Mouse (Mus musculus) midbrain, embryonic 11.5 days (tissue): ENCODE measurements around the gene Mrpl58. TPM values are rescaled to one million over a fixed set of nuclear protein-coding genes. Genes with fewer than 3 reads are reported as not detected.

Experiments used
- ATAC-seq: fragments of 200-750 bp; cut with Nextera tagmentation; 2 replicates; pipeline ENCODE4 v1.8.0; 2017; ENCODE audit warnings: moderate TSS enrichment, moderate library complexity; ENCODE audit not compliant: low FRiP score
- DNase-seq: peaks from one replicate; pipeline ENCODE4 v3.0.0; 2015; ENCODE audit warnings: low spot score; ENCODE audit errors: missing footprints
- H3K27ac ChIP-seq: fragments of 300-500 bp; sonication (generic); 2 replicates; pipeline ENCODE4 v1.5.1; 2014; ENCODE audit warnings: low read depth, low read length
- H3K27me3 ChIP-seq: fragments of 300-500 bp; sonication (generic); 2 replicates; pipeline ENCODE4 v1.6.1; 2014; ENCODE audit warnings: mild to moderate bottlenecking, low read length, moderate library complexity, mixed read lengths; ENCODE audit not compliant: control insufficient read depth, insufficient read depth
- H3K36me3 ChIP-seq: fragments of 300-500 bp; sonication (generic); 2 replicates; pipeline ENCODE4 v1.6.1; 2014; ENCODE audit warnings: mild to moderate bottlenecking, low read length, moderate library complexity, mixed read lengths; ENCODE audit not compliant: control insufficient read depth, insufficient read depth
- H3K4me1 ChIP-seq: fragments of 300-500 bp; sonication (generic); 2 replicates; pipeline ENCODE4 v1.6.1; 2014; ENCODE audit warnings: low read length; ENCODE audit not compliant: control insufficient read depth, insufficient read depth
- H3K4me2 ChIP-seq: fragments of 300-500 bp; sonication (generic); 2 replicates; pipeline ENCODE4 v1.6.1; 2014; ENCODE audit warnings: mild to moderate bottlenecking, moderate library complexity
- H3K4me3 ChIP-seq: fragments of 300-500 bp; sonication (generic); 2 replicates; pipeline ENCODE4 v1.5.1; 2014; ENCODE audit warnings: low read depth, low read length
- H3K9ac ChIP-seq: fragments of 300-500 bp; sonication (generic); 2 replicates; pipeline ENCODE4 v1.6.1; 2014; ENCODE audit warnings: low read length
- H3K9me3 ChIP-seq: fragments of 300-500 bp; sonication (generic); 2 replicates; pipeline ENCODE4 v1.6.1; 2016; ENCODE audit warnings: low read length; ENCODE audit not compliant: control insufficient read depth
- WGBS: fragments of 180-500 bp; shearing (Covaris S2); extraction: QIAGEN DNeasy Blood & Tissue Kit; methylation state at CpG from one replicate; pipeline ENCODE4 v1.1.7; 2014; 5-methylcytosine and 5-hydroxymethylcytosine counted together
- polyA plus RNA-seq: library from polyadenylated mRNA; unstranded; fragments of >200 nt; fragmentation: Nextera tagmentation; extraction: Ambion mirVana; gene quantifications from 2 replicates; pipeline ENCODE4 v1.2.1, GENCODE M21; 2014

The Mrpl58 gene
- polyA plus RNA-seq, 1 experiment from 2014 or later, result 268 TPM

GRCm38 (mm10) chr11:115367395-115367944 is 36.1 kb upstream of the Mrpl58 start, which contains the start of gene Hid1:
TSS of gene Hid1 (minus strand) at chr11:115367756.
- whole genome bisulfite sequencing, result under 1% methylated on average over 38 of the region's 39 CpGs
- Histone ChIP-seq H3K4me1 (peaks cover 12% of the 10 kb centered on the region), H3K4me3 (peak within 1 kb of the TSS; percentile 68)

GRCm38 (mm10) chr11:115370368-115370767 is 33.2 kb upstream of the Mrpl58 start:
- ATAC-seq (no peak), DNase-seq (no peak)
- no peaks in the 10 kb centered on the region for H3K9me3 ChIP-seq
- H3K36me3 ChIP-seq, result no peaks in the 10 kb centered on the region
- H3K27ac ChIP-seq, result no peak overlapping the region
- H3K4me2 ChIP-seq, result no peak overlapping the region
- peaks cover 3% of the 10 kb centered on the region; the same call in 1 of the 2 replicates for H3K27me3 ChIP-seq
- 60% methylated on average over 7 of the region's 7 CpGs for WGBS
- H3K9ac ChIP-seq, result no peak overlapping the region
- H3K4me3 ChIP-seq, result no peak overlapping the region
- H3K4me1 ChIP-seq, result peaks cover 20% of the 10 kb centered on the region

More at GRCm38 (mm10) chr11:115367395-115367944, 36.1 kb upstream of the Mrpl58 start, which contains the start of gene Hid1:
- Histone ChIP-seq H3K27me3 (no peaks in the 10 kb centered on the region; the same call in 1 of the 2 replicates), H3K4me2 (peak within 1 kb of the TSS; percentile 97), H3K27ac (peak within 1 kb of the TSS; percentile 44), H3K36me3 (no peaks in the 10 kb centered on the region), H3K9me3 (no peaks in the 10 kb centered on the region), H3K9ac (peak within 1 kb of the TSS; percentile 64)
- peak; percentile 97 for DNase-seq
- ATAC-seq, result peak; percentile 83

DNA sequence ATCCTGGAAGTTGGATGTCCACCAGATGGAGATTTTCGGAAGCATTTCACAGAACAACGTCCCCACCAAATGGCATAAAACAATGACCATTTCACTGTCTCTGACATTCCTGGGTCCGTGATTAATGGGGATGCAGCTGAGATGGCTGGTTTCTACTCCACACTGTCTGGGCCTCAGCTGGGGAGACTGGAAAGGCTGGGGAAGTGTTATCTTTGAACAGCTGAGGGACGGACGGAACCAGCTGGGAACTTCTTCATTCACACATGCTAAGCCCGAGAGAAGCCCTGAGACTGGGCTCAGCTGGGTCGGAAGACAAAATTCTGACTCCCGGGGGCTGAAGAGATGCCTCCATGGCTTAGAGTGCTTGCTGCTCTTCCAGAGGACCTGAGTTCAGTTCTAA is 32.2 kb upstream of the Mrpl58 start:
- Histone ChIP-seq H3K4me3 (no peak overlapping the region), H3K9ac (no peak overlapping the region), H3K27ac (no peak overlapping the region), H3K9me3 (no peaks in the 10 kb centered on the region), H3K27me3 (peaks cover 3% of the 10 kb centered on the region; the same call in 1 of the 2 replicates), H3K36me3 (no peaks in the 10 kb centered on the region), H3K4me1 (peaks cover 17% of the 10 kb centered on the region), H3K4me2 (no peak overlapping the region)
- no peak for ATAC-seq
- 68% methylated on average over 8 of the region's 8 CpGs for WGBS
- no peak for DNase-seq

DNA sequence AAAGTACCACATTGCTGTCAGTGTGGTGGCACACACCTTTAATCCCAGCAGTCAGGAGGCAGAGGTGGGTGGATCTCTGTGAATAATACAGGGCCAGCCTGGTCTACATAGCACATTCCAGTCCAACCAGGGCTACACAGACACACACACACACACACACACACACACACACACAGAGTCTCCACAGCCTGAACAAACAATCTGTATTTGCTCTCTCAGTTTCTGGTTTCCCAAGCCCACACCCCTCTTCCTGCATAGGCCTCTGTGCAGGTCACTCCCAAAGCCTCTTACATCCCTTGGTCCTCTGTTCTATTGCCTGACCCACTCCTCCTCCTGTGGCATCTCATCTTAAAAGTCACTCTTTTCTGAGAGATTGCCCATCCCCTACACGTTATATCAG is 31.5 kb upstream of the Mrpl58 start:
- Histone ChIP-seq H3K4me2 (no peak overlapping the region), H3K9me3 (no peaks in the 10 kb centered on the region), H3K9ac (no peak overlapping the region), H3K27ac (no peak overlapping the region), H3K36me3 (no peaks in the 10 kb centered on the region), H3K4me3 (no peak overlapping the region), H3K27me3 (peaks cover 3% of the 10 kb centered on the region; the same call in 1 of the 2 replicates), H3K4me1 (peaks cover 11% of the 10 kb centered on the region)
- ATAC-seq, result no peak
- WGBS, result 69% methylated on average over 1 of the region's 1 CpGs
- DNase-seq, result no peak

DNA sequence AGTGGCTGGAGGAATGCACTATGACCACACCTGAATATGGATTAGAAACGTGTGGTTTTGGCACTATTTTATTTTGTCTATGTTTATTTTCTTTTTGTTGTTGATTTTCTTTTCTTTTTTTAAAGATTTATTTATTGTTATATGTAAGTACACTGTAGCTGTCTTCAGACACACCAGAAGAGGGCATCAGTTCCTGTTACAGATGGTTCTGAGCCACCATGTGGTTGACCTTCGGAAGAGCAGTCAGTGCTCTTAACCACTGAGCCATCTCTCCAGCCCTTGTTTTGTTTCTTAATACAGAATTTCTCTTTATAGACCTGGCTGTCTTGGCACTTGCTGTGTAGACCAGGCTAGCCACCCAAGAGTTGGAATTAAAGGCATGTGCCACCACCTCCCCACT is 30.8 kb upstream of the Mrpl58 start:
- no peak overlapping the region for H3K4me3 ChIP-seq
- peaks cover 8% of the 10 kb centered on the region for H3K4me1 ChIP-seq
- H3K4me2 ChIP-seq, result no peak overlapping the region
- no peak overlapping the region for H3K9ac ChIP-seq
- H3K27me3 ChIP-seq, result peaks cover 3% of the 10 kb centered on the region; the same call in 1 of the 2 replicates
- no peaks in the 10 kb centered on the region for H3K36me3 ChIP-seq
- WGBS, result 49% methylated on average over 2 of the region's 2 CpGs
- H3K27ac ChIP-seq, result no peak overlapping the region
- ATAC-seq (no peak), DNase-seq (no peak)
- no peaks in the 10 kb centered on the region for H3K9me3 ChIP-seq

GRCm38 (mm10) chr11:115373805-115374694 is 29.5 kb upstream of the Mrpl58 start:
- 1% methylated on average over 30 of the region's 30 CpGs for WGBS
- ATAC-seq (peak; percentile 44; the same call in 1 of the 2 replicates), DNase-seq (peak; percentile 95)
- Histone ChIP-seq H3K4me2 (peak overlapping the region; percentile 73), H3K4me1 (peaks cover 8% of the 10 kb centered on the region), H3K4me3 (peak overlapping the region; percentile 36), H3K36me3 (no peaks in the 10 kb centered on the region), H3K9me3 (no peaks in the 10 kb centered on the region), H3K27ac (no peak overlapping the region), H3K9ac (peak overlapping the region; percentile 67), H3K27me3 (peaks cover 3% of the 10 kb centered on the region; the same call in 1 of the 2 replicates)

DNA sequence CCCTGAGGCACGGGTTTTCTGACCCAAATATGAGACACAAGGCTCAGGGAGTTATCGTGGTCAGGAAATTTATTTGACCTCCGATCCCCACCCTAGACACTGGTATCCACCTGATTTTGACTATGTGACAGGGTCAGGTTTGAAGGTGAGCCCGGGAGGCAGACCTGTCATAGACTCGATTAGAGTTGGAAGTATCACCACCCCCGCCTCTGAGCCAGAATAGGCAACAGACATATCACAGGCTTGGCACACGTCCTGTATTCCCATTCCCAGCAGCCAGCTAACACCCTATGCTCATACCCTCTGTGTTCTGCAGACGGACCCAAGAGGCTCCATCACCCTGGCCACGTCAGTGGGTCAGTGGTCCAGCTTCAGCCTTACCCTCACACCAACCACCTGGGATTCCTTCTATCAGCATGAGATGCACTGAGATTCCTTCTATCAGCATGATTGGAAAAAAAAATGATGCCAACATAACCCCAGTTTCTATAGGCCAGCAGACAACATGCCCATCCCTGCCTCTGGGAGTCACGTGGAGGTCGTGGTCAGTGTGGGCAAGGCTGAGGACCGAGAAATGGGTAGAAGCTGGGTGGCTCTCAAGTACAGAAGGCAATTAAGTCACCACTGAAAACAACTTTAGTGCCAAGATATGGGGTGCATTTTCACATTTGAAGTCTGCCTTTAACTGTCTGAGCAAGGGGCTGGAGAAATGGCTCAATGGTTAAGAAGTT is 28.7 kb upstream of the Mrpl58 start:
- Histone ChIP-seq H3K27me3 (peaks cover 3% of the 10 kb centered on the region; the same call in 1 of the 2 replicates), H3K4me3 (no peak overlapping the region; the same call in 1 of the 2 replicates)
- WGBS, result 69% methylated on average over 12 of the region's 12 CpGs

GRCm38 (mm10) chr11:115376722-115377121 is 26.8 kb upstream of the Mrpl58 start:
- 80% methylated on average over 7 of the region's 7 CpGs for WGBS
- DNase-seq (no peak), ATAC-seq (no peak)
- no peak overlapping the region for H3K9ac ChIP-seq
- H3K9me3 ChIP-seq, result no peaks in the 10 kb centered on the region
- peaks cover 8% of the 10 kb centered on the region for H3K4me1 ChIP-seq
- no peaks in the 10 kb centered on the region for H3K36me3 ChIP-seq
- no peak overlapping the region for H3K27ac ChIP-seq
- H3K27me3 ChIP-seq, result peaks cover 3% of the 10 kb centered on the region; the same call in 1 of the 2 replicates
- H3K4me3 ChIP-seq, result no peak overlapping the region
- H3K4me2 ChIP-seq, result no peak overlapping the region

More for the DNA sequence above, 28.7 kb upstream of the Mrpl58 start:
- ATAC-seq (no peak), DNase-seq (no peak)
- Histone ChIP-seq H3K4me1 (peaks cover 8% of the 10 kb centered on the region), H3K4me2 (peak overlapping the region; percentile 73), H3K9me3 (no peaks in the 10 kb centered on the region), H3K9ac (peak overlapping the region; percentile 67), H3K36me3 (no peaks in the 10 kb centered on the region), H3K27ac (no peak overlapping the region)
